Mouse (Mus musculus) kidney, postnatal 0 days (tissue): ENCODE data around the gene Tmem17. TPM values are rescaled to one million over a fixed set of nuclear protein-coding genes. Genes with fewer than 3 reads are reported as not detected.

ENCODE experiments used
- ATAC-seq: fragments of 200-750 bp; cut with Nextera tagmentation; replicated peaks from 2 replicates; pipeline ENCODE4 v1.8.0; 2017; ENCODE audit warnings: low read depth, moderate number of reproducible peaks, moderate TSS enrichment, moderate library complexity; ENCODE audit not compliant: low FRiP score
- DNase-seq: peaks from one replicate; pipeline ENCODE4 v3.0.0-alpha.2; 2016; ENCODE audit warnings: low spot score
- H3K27ac ChIP-seq: fragments of 300-500 bp; sonication (generic); 2 replicates; pipeline ENCODE4 v1.5.1; 2014; ENCODE audit warnings: mild to moderate bottlenecking
- H3K27me3 ChIP-seq: fragments of 300-500 bp; sonication (generic); 2 replicates; pipeline ENCODE4 v1.6.1; 2014; ENCODE audit warnings: low read length, mixed read lengths; ENCODE audit not compliant: insufficient read depth
- H3K36me3 ChIP-seq: fragments of 300-500 bp; sonication (generic); 2 replicates; pipeline ENCODE4 v1.6.1; 2014; ENCODE audit warnings: low read length, mixed read lengths; ENCODE audit not compliant: insufficient read depth
- H3K4me1 ChIP-seq: fragments of 300-500 bp; sonication (generic); replicated peaks from 2 replicates; pipeline ENCODE4 v1.6.1; 2014; ENCODE audit warnings: antibody characterized with exemption, low read length, mixed read lengths; ENCODE audit not compliant: insufficient read depth
- H3K4me2 ChIP-seq: fragments of 300-500 bp; sonication (generic); 2 replicates; pipeline ENCODE4 v1.6.1; 2014; ENCODE audit warnings: mild to moderate bottlenecking, low read length, moderate library complexity, mixed read lengths
- H3K4me3 ChIP-seq: fragments of 300-500 bp; sonication (generic); replicated peaks from 2 replicates; pipeline ENCODE4 v1.5.1; 2014; ENCODE audit warnings: low read depth, low read length
- H3K9ac ChIP-seq: fragments of 300-500 bp; sonication (generic); 2 replicates; pipeline ENCODE4 v1.6.1; 2014; ENCODE audit warnings: low read depth, low read length
- H3K9me3 ChIP-seq: fragments of 300-500 bp; sonication (generic); replicated peaks from 2 replicates; pipeline ENCODE4 v1.6.1; 2016; ENCODE audit warnings: low read length, inconsistent platforms, mixed read lengths
- CTCF ChIP-seq: IDR thresholded peaks from 2 replicates; pipeline ENCODE4 v1.5.1; 2016; ENCODE audit warnings: antibody characterized with exemption, low read depth, mild to moderate bottlenecking, moderate library complexity
- WGBS: fragments of 180-500 bp; shearing (Covaris S2); extraction: QIAGEN DNeasy Blood & Tissue Kit; methylation state at CpG from one replicate; pipeline ENCODE4 v1.1.7; 2014; 5-methylcytosine and 5-hydroxymethylcytosine counted together
- polyA plus RNA-seq: library from polyadenylated mRNA; unstranded; fragments of >200 nt; fragmentation: Nextera tagmentation; extraction: Ambion mirVana; gene quantifications from 2 replicates; pipeline ENCODE4 v1.2.1, GENCODE M21; 2015

The Tmem17 gene
- polyA plus RNA-seq, 1 experiment from 2014 or later: 18.1 TPM

GRCm38 (mm10) chr11:22563706-22564105 is 51.8 kb downstream of the Tmem17 start:
- Histone ChIP-seq H3K4me2 (no peak overlapping the region), H3K9ac (no peak overlapping the region), H3K9me3 (no peaks in the 10 kb centered on the region), H3K4me3 (no peak overlapping the region), H3K27me3 (no peaks in the 10 kb centered on the region), H3K27ac (no peak overlapping the region), H3K36me3 (no peaks in the 10 kb centered on the region), H3K4me1 (no peaks in the 10 kb centered on the region)
- DNase-seq (no peak), ATAC-seq (no peak)
- 44% methylated on average over 3 of the region's 3 CpGs for WGBS
- no peak for TF ChIP-seq CTCF

- TF ChIP-seq CTCF: no peak
- WGBS: 78% methylated on average over 3 of the region's 3 CpGs
- Histone ChIP-seq H3K9me3 (no peaks in the 10 kb centered on the region), H3K36me3 (no peaks in the 10 kb centered on the region), H3K27ac (no peak overlapping the region), H3K4me3 (no peak overlapping the region), H3K4me1 (no peaks in the 10 kb centered on the region), H3K27me3 (no peaks in the 10 kb centered on the region), H3K4me2 (no peak overlapping the region), H3K9ac (no peak overlapping the region)
- DNase-seq: no peak
- no peak for ATAC-seq
These were observed 52.8 kb downstream of the Tmem17 start for GRCm38 (mm10) chr11:22564676-22565075.

Other genes starting within 250 kb of the Tmem17 start
- 3.9 and 4.1 TPM in 2 replicates for gene Ehbp1, start 169.8 kb upstream of the Tmem17 start, polyA plus RNA-seq